Mouse (Mus musculus) gastrocnemius, postnatal 25 days (tissue): ENCODE results near the gene Asap2. TPM values are rescaled to one million over a fixed set of nuclear protein-coding genes. Genes with fewer than 3 reads are reported as not detected.
A peak's percentile ranks its signal among the peaks of the same experiment; 100 is the strongest.

ENCODE experiments used
- DNase-seq: peaks from one replicate; pipeline ENCODE4 v3.0.0; 2022
- total RNA-seq, 2 experiments: library from RNA; stranded (reverse); gene quantifications; 1 replicate in 1 of 2; 2 replicates in 1 of 2; pipeline ENCODE4 v1.2.3; 2021

Asap2 gene
- total RNA-seq, 2 experiments from 2014 or later, result 4.2 to 4.8 TPM

DNA sequence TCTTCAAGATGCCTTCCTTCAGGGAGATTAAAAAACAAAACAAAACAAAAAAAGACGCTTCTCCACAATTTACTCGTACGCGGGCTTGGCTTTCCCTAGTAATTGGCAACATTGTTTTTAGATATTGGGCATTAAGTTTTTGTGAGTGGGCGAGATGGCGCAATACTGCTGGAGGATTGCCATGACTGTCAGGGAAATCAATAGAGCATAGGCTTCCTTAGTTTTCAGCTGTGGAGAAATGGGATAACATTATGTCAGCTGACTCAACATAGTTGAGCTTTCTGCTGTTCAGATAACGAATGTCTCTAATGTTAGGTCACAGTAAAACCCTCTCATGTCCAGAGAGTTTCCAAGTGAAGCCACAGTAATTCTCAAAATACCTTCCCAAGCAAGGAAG, 326.6 kb downstream of the Asap2 start:
- peak; percentile 30 for DNase-seq

- DNase-seq, result peak; percentile 18
These were observed 328.1 kb downstream of the Asap2 start for GRCm38 (mm10) chr12:21318143-21318895.
